Mouse (Mus musculus): Measurements from ENCODE around the gene 4933430I17Rik.

4933430I17Rik gene

GRCm38 (mm10) chr4:62503374-62503970 lies 21.7 kb upstream of the 4933430I17Rik start, which contains the start of gene Hdhd3:
Gene Hdhd3, minus strand, starts transcription at chr4:62503467.
- DNase-seq (ENCODE audit: low read depth, low spot score) = no peak

GRCm38 (mm10) chr4:62505991-62506390 lies 19.2 kb upstream of the 4933430I17Rik start:
- no peak for DNase-seq (ENCODE audit: low read depth, low spot score)

GRCm38 (mm10) chr4:62506798-62507197 lies 18.4 kb upstream of the 4933430I17Rik start:
- no peak for DNase-seq (ENCODE audit: low read depth, low spot score)

- DNase-seq (ENCODE audit: low read depth, low spot score) = no peak
These were observed 16.3 kb upstream of the 4933430I17Rik start for GRCm38 (mm10) chr4:62508839-62509238.

GRCm38 (mm10) chr4:62509946-62510345 lies 15.2 kb upstream of the 4933430I17Rik start:
- DNase-seq (ENCODE audit: low read depth, low spot score) = no peak

GRCm38 (mm10) chr4:62513998-62514506 lies 11.1 kb upstream of the 4933430I17Rik start:
- no peak for DNase-seq (ENCODE audit: low read depth, low spot score)

GRCm38 (mm10) chr4:62514995-62515394 lies 10.2 kb upstream of the 4933430I17Rik start:
- no peak for DNase-seq (ENCODE audit: low read depth, low spot score)

- DNase-seq (ENCODE audit: low read depth, low spot score) = no peak
These were observed 9.7 kb upstream of the 4933430I17Rik start for GRCm38 (mm10) chr4:62515490-62515889.

GRCm38 (mm10) chr4:62516079-62516478 lies 9.1 kb upstream of the 4933430I17Rik start:
- DNase-seq (ENCODE audit: low read depth, low spot score) = no peak

GRCm38 (mm10) chr4:62516579-62516978 lies 8.6 kb upstream of the 4933430I17Rik start:
- no peak for DNase-seq (ENCODE audit: low read depth, low spot score)

GRCm38 (mm10) chr4:62517046-62517445 lies 8.1 kb upstream of the 4933430I17Rik start:
- no peak for DNase-seq (ENCODE audit: low read depth, low spot score)

- no peak for DNase-seq (ENCODE audit: low read depth, low spot score)
These were observed 7.4 kb upstream of the 4933430I17Rik start for GRCm38 (mm10) chr4:62517538-62518415.

- no peak for DNase-seq (ENCODE audit: low read depth, low spot score)
These were observed 6.6 kb upstream of the 4933430I17Rik start for GRCm38 (mm10) chr4:62518416-62519121.

GRCm38 (mm10) chr4:62519122-62519848 lies 5.9 kb upstream of the 4933430I17Rik start:
- DNase-seq (ENCODE audit: low read depth, low spot score) = no peak

- peak; percentile 76 for DNase-seq (ENCODE audit: low read depth, low spot score)
These were observed 5.3 kb upstream of the 4933430I17Rik start, which contains the start of gene Alad for GRCm38 (mm10) chr4:62519849-62520233. Gene Alad, minus strand, starts transcription at chr4:62519918.

- no peak for DNase-seq (ENCODE audit: low read depth, low spot score)
These were observed 4.2 kb upstream of the 4933430I17Rik start for GRCm38 (mm10) chr4:62520892-62521400.

- no peak for DNase-seq (ENCODE audit: low read depth, low spot score)
These were observed 281 bp downstream of the 4933430I17Rik start for GRCm38 (mm10) chr4:62525489-62525811.

- DNase-seq (ENCODE audit: low read depth, low spot score) = no peak
These were observed 1.1 kb downstream of the 4933430I17Rik start for GRCm38 (mm10) chr4:62526256-62526655.

GRCm38 (mm10) chr4:62527655-62528054 lies 2.5 kb downstream of the 4933430I17Rik start:
- no peak for DNase-seq (ENCODE audit: low read depth, low spot score)

GRCm38 (mm10) chr4:62533729-62534128 lies 8.6 kb downstream of the 4933430I17Rik start:
- DNase-seq (ENCODE audit: low read depth, low spot score) = no peak

- DNase-seq (ENCODE audit: low read depth, low spot score) = no peak
These were observed 16.6 kb downstream of the 4933430I17Rik start for GRCm38 (mm10) chr4:62541802-62542201.

All from retina, postnatal 7 days (tissue).